Mouse (Mus musculus) embryonic stem cell, embryonic (primary cell): ENCODE measurements around the gene Kif6.

Experiments
- CTCF ChIA-PET, 4 experiments: fragments of 300-600 bp in 2 of 4; fragments of 350-600 bp in 2 of 4; sonication (Branson Sonifier 250); formaldehyde crosslinking; loops; one replicate each; lab custom pipeline; 2022; ENCODE audit warnings: inconsistent platforms in 2 of 4; lab: Charles Lee
- POLR2A ChIA-PET, 4 experiments: fragments of 300-600 bp in 2 of 4; fragments of 350-600 bp in 2 of 4; sonication (Branson Sonifier 250); formaldehyde crosslinking; loops; one replicate each; lab custom pipeline; 2022; ENCODE audit warnings: antibody characterized with exemption in 4 of 4, inconsistent platforms in 1 of 4; lab: Charles Lee

Kif6 gene

DNA sequence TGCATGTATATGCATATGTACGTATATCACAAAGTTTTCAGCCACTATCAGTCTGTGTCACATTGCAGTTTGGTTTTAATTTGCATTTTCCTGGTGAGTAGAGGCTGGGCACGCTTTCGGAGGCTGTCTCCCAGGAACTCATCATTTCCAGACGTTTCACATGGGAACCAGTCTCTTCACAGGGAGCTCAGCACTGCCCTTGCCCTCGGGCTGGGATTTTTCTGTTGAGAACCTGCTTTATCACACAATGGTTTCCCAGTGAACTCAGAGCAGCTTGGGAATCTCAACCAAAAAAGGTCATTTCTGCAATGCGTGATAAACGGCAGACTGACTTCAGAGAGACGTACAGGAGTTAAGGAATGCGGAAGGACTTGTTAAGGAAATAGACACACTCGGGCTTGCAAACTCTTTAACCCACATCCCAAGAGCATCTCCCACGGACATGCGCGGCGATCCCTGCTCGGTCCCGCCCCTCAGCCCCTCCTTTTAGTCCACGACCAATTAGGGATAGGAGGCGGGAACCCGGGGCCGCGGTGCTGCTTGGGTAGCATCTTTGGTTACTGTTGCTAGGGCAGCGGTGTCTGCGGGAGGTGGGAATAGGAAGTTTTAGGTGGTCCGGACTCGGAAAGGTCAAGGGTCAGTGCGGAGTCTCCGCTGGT is at the start of gene Kif6:
Kif6 (plus strand) TSS at position 560 of the 659 bp plus-strand sequence.
- CTCF ChIA-PET: interaction anchor here in 1 of 4 experiments (1.4 kb wide), 1 partner anchor 284 kb away, joined by 4 read pairs; no protein-coding TSS in a partner anchor
- POLR2A ChIA-PET: interaction anchor here in 1 of 4 experiments (0.5 kb wide), 1 partner anchor 348 kb away, joined by 3 read pairs; no protein-coding TSS in a partner anchor

DNA sequence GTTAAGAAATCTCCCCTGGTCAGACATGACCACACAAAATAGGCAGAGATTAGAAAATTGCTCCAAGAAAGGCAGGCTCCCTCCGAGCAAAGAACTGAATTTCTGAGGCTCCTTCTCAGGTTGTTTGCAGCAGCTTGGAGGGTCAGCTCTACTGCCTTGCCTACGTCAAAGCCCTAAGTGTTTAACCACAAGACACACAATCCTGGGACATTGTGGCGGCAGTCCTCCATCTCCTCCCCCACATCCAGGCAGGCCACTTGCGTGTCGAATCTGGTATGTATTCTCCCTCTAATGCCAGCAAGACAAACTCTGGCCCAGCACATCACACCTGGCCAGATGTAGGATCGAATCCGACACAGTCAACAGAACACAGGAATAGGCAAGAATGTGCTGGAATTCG is 46.2 kb upstream of the Kif6 start:
- ChIA-PET CTCF (no interaction called here), POLR2A (no interaction called here)

DNA sequence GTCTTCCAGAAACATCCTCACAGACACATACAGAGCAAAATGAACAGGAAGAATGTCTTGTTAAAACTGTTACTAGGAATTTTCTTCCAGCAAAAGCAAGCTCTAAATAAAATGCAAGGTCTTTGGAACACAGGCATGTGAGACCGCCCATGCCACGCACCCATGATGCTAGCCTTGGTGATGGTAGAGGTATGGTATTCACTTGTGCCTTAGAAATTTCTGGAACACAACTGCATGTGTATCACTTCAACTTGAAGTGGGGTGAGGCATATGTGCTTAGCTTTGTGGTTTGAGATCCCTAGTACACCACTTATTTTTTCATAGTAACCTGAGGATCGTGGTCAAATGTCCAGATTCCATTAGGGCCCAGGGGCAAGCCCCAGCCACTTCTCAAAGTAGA is 37.6 kb upstream of the Kif6 start:
- CTCF ChIA-PET: no interaction called here

DNA sequence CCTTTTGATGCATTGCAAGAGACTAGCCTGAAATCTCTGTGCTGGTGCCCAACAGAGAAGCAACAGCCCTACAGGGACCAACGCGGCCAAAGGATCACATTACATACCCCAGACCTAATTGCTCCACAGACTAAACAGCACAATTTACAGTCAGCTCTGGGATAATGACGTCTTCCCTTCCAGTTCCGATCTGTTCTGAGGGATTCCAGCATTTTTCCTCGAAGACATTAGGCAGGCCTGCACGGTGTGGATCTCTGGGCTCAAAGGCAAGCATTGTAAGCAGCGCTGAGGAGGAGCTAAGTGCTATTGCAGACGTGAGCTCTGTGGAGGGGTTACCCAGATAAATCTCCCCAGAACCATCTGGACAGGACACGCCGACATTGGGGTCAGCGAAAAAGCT is 32.5 kb upstream of the Kif6 start:
- ChIA-PET CTCF (no interaction called here), POLR2A (no interaction called here)

More for the DNA sequence above, 37.6 kb upstream of the Kif6 start:
- POLR2A ChIA-PET: interaction anchor here in 1 of 4 experiments (1.1 kb wide), 1 partner anchor 13 kb away, joined by 3 read pairs; the partner anchor contains the start of gene Daam2

DNA sequence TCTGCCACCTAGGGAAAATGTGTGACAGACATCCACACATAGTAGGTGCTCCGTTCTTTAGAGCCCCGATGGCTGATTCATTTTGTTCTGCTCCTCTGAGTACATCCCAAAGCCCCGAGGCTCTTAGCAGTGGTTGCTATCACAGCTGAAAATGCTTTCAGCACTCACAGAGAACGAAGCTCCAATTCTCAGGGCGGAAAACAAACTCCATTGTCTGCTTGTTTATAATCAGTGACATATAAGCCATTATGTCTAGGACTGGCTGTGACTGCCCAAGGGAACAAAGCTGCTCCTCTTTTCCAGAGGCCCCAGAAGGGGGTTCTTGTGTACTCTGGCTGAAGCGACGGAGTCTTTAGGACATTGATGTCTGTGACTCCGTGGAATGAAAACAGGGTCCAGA is 24.9 kb upstream of the Kif6 start:
- ChIA-PET POLR2A (no interaction called here), CTCF (interaction anchor here in 1 of 4 experiments (0.6 kb wide), 1 partner anchor 362 kb away, joined by 3 read pairs; no protein-coding TSS in a partner anchor)

DNA sequence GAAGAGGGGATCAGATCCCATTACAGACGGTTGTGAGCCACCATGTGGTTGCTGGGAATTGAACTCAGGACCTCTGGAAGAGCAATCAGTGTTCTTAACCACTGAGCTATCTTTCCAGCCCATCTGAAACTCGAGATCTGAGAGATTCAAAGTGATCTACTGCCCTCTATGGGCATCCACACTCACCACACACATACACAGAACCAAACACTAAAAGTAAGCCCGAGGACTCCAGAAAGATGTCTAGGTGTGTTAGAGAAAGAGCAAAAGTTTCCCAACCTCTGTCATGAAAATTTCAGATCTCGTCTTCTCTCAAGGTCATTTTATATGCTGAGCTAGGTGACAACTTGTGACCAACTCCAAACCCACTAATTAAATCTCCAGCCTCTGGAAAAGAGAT is 9.5 kb upstream of the Kif6 start:
- POLR2A ChIA-PET: no interaction called here

DNA sequence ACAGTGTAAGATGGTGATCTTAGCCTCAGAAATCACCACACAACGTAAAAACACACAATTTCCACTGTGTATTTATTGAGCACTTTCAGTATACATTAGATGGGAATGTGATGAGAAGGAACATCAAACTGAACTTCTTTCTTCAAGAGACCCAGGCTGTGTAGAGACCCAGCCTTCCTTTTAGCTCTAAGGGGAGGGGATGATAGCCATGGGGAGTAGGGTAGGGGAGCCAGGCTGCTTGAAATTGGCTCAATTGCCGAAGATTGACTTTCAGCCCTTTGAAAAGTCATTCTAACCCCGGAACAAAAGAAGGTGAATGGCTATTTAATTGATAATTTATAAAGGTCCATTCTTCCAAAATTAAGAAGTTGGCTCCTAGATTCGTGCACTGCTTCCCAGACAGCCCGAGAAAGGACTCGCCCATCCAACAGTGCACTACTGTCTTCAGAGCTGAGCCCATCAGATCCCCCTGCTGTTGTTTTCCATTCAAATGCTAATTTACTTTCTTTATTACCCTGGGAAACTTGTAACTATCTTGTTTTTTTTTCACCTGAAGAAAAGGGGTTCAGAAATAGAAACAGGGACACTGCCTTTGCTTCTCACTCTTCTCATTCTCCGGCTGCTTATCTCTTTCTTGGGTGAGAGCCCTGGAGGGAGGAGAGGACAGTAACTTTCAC is 7.4 kb upstream of the Kif6 start:
- CTCF ChIA-PET: no interaction called here
- POLR2A ChIA-PET: no interaction called here

More for the DNA sequence above, 9.5 kb upstream of the Kif6 start:
- CTCF ChIA-PET: interaction anchor here in 1 of 4 experiments (0.7 kb wide), 1 partner anchor 206 kb away, joined by 3 read pairs; no protein-coding TSS in a partner anchor

DNA sequence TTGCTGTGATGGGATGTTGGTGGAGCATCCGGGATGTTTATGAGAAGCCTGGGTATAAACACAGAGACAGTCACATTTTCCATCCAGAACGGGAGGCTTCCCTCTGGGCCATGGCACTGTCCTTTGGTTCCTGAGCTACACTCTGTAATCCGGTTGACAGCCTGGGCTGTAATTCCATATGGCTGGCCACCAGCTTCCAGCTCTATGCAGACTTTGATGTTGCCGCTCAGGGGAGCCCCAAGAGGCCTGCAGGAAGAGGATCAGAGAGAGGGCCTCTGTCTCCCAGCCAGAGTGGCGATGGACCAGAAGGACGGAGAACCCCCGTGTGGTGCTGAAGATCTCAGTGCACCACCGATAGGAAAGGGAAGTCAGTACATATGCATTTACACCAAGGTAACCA is 4.6 kb upstream of the Kif6 start:
- POLR2A ChIA-PET: no interaction called here
- CTCF ChIA-PET: interaction anchor here in 1 of 4 experiments (0.6 kb wide), 1 partner anchor 210 kb away, joined by 3 read pairs; no protein-coding TSS in a partner anchor

DNA sequence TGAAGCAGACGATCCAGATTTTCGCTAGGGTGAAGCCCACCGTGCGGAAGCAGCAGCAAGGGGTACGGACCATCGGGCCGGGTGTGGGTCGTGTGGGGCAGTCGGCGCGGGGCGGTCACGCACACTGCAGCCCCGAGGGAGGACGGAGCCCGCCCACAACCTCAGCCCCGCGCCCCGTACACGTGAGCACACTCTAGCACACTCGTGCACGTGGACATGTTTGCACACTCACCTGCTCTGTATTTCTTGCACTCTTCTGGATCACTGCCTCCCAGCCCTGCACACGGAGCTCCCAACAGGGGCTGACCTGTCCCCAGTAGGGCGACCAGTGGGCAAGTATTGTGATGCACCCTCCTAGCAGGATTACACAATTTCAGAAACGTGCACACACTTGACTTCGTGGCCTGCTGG is 310 bp downstream of the Kif6 start:
- POLR2A ChIA-PET: interaction anchor here in 1 of 4 experiments (0.5 kb wide), 1 partner anchor 348 kb away, joined by 3 read pairs; no protein-coding TSS in a partner anchor
- CTCF ChIA-PET: interaction anchor here in 1 of 4 experiments (1.4 kb wide), 1 partner anchor 284 kb away, joined by 4 read pairs; no protein-coding TSS in a partner anchor

DNA sequence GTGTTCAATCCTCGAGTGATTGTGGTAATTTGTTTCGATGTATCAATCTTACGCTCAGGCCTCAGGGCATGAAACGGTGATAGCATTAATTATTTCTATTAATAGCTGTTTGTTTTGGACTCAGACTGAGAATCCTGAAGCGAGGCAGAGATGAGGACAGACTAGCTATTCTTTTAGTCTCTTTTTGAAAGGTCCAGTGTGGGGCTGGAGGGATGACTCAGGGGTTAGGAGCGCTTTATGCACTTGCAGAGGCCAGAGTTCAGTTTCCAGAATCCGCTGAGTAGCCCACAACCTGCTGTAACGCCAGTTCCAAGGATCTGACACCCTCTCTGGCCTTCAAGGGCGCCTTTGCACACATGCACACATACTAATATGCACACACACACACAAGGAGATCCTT is 9.6 kb downstream of the Kif6 start:
- ChIA-PET POLR2A (no interaction called here), CTCF (no interaction called here)

DNA sequence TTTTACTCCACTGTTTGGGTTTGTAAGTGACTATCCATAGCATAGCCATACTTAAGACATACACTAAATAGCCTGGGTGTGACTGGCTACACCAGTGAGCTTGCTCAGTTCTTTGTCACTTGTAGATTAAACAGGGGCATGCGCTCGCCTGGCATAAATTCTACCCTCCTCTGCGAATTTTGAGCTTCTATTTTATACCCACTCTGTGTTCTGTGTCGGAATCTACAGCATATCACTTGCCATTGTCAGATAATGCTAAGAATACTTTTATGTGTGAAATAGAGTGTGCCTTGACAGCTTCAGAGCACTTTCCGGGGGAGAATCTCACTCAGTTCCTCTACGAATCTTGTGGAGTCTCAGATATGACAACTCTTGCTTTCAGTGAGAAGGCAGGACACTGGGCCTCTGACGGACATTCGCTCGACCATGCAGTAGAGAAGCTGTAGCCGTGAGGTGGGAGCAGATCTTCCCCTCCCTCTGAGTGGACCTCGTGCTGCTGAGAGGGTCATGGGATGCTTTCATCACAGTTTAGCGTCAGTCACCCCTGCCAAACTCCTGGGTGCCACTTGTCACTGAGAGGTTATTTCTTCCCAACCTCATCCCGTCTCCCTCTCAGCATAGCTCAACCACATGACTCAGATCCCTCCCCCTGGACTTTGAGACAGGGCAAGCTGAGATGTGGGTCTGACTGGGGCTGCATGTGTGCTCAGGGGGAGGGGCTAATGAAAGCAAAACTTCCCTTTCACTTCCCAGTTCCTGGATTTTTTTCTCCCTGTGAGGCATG is 12.3 kb downstream of the Kif6 start:
- CTCF ChIA-PET: no interaction called here
- POLR2A ChIA-PET: interaction anchor here in 1 of 4 experiments (0.6 kb wide), 1 partner anchor 13 kb away, joined by 3 read pairs; no protein-coding TSS in a partner anchor

DNA sequence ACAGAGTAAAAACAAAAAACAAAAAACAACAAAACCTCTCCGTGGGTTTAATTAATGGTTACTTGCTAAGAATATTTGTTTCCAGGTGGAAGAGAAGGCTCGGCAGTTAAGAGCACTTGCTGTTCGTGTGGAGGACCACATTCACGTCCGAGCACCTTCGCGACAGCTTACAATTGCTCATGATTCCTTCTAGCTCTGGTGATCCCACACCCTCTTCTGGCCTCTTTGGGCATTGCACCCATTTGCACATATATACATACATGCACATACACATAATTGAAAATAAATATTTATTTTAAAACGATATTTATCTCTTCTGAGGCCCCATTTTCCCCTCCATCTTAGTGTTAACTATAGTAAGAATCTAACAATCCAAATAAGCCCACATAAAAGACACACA is 13.9 kb downstream of the Kif6 start:
- POLR2A ChIA-PET: no interaction called here
- CTCF ChIA-PET: interaction anchor here in 3 of 4 experiments (0.5 to 0.8 kb wide), 5 partner anchors 98 to 1332 kb away, joined by 3 to 4 read pairs (median 3); no protein-coding TSS in a partner anchor

DNA sequence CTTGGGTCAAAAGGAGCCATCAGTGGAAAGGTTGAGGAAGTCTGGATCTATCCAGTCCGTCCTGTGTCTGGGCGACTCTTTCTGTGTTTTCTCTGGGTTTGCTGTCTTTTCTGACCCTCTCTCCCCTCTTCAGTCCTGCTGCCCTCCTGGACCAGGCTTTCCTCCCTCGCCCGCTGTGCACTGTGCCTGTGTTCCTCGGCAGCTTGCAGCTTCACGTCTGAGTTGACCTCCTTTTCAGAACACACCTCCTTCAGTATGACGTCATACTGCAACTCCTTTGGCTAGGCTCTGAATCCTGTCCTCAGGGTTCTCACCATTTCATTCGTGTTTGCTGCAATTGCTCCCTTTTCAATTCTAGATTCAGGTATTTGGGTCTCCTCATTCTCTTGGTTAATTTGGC is 18.1 kb downstream of the Kif6 start:
- ChIA-PET CTCF (no interaction called here), POLR2A (no interaction called here)

DNA sequence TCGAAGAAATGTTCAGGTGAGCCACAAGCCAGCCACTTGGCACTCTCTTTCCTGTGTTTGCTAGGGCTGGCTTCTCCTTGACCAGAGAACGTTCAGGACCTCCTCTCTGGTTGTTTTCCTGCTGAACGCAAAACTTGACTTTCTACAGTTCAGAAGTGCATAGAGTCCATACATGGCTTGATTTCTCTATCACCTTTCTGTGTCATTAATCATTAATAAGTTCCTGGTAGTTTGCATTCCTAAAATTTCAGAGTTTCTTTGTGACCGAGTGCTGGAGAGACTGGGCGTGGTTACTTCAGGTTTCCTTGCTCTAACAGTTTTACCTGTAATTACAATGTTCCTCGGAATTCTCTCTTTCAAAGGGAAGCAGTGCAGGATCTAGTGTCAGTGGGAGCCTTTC is 27.0 kb downstream of the Kif6 start:
- ChIA-PET POLR2A (interaction anchor here in 1 of 4 experiments (0.6 kb wide), 1 partner anchor 22 kb away, joined by 4 read pairs; no protein-coding TSS in a partner anchor), CTCF (interaction anchor here in 2 of 4 experiments (0.6 to 3.0 kb wide), 2 partner anchors 257 to 916 kb away, joined by 3 to 7 read pairs; no protein-coding TSS in a partner anchor)

DNA sequence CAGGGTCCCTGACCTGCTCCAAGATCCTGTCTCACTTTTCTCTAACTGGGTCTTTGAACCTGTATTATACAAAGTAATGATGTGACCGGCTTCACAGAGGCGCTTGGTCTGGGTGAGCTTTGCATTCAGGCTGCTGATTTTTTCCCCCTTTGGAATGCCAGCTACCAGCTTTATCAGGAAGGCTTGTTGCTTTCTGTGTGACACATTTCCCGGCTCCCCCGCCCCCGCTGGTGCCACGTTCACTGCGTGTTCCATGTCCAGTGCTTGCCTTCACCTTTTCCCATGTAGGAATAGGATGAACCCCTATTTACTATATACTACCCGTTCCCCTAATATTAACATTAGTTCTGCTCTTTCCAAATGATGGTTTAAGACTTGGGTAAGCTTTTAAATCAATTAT is 27.4 kb downstream of the Kif6 start:
- ChIA-PET POLR2A (interaction anchor here in 1 of 4 experiments (0.6 kb wide), 1 partner anchor 22 kb away, joined by 4 read pairs; no protein-coding TSS in a partner anchor), CTCF (interaction anchor here in 2 of 4 experiments (1.2 to 3.0 kb wide), 2 partner anchors 132 to 256 kb away, joined by 5 to 7 read pairs; no protein-coding TSS in a partner anchor)

DNA sequence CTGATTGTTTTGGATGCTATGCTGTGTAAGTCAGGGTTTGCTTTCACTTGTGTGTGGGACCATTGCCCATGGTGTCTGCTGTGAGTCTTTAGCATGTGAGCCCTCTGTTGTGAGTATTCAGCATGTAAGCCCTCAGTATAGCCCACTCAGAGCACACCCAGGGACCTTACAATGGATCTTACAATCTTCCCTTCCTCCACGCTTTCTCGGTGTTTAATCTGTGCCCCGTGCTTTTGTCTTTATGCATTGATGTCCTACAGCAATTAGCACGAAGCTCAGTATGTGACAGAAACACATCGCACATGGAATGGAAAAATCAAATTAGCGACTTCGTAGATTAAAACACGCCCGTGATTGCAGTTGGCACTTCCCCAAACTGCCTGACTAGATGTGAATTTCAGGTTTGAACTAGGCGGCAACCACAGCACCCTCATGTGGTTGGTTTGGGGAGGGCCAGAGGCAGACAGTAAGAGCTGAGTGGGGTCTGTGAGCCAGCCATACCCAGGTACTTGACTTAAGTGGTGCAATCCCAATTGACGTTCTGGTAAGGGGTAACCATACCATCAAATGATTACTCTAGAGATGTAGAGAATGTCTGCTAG is 28.1 kb downstream of the Kif6 start:
- ChIA-PET CTCF (interaction anchor here (0.6 to 3.0 kb wide), 7 partner anchors 132 to 1536 kb away, joined by 3 to 7 read pairs (median 3); partner anchors contain the start of gene Tbc1d5 (in 1 of the 4)), POLR2A (interaction anchor here in 1 of 4 experiments (0.5 kb wide), 1 partner anchor 910 kb away, joined by 3 read pairs; no protein-coding TSS in a partner anchor)

DNA sequence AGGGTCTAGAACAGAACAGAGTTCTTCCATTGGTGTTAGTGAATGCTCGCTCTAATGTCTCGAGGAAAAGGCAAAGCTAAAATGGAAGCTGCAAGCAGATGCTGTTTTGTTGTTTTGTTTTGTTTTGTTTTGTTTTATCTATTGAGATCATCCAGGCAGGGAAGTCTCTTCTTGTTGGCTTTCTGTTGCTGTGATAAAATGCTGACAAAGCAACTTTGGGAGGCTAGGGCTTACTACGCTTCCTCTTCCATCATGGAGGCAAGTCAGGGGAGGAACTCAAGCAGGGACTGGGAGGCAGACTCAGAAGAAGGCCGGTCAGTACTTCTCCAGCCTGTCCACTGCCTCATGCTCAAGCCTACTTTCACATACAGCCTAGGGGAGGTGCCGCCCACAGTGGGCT is 31.3 kb downstream of the Kif6 start:
- CTCF ChIA-PET: interaction anchor here in 1 of 4 experiments (1.0 kb wide), 1 partner anchor 253 kb away, joined by 3 read pairs; no protein-coding TSS in a partner anchor
- POLR2A ChIA-PET: no interaction called here

DNA sequence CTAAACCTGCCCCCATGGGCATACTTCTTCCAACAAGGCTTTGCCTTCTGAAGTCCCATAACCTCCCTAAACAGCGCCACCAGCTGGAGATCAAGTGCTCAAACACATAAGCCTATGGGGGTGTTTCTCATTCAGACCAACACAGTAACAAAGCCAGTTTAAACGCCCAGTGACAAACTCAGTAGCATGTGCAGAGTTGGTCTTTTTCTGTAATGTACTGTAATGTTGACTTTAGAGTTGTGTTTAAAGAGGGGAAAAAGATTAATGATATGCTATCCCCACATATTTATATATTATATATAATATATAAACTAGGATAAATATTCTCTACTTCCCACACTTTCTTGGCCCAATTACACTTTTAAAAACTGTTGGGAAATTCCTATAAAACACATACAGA is 34.0 kb downstream of the Kif6 start:
- CTCF ChIA-PET: interaction anchor here in 2 of 4 experiments (0.5 to 1.2 kb wide), 4 partner anchors 30 to 250 kb away, joined by 3 to 4 read pairs (median 3); no protein-coding TSS in a partner anchor

More for the DNA sequence above, 34.0 kb downstream of the Kif6 start:
- POLR2A ChIA-PET: no interaction called here
